In genomic region chr1:169459071-169459782, GRCm38 (mm10) we compare ENCODE assay signal across 8 mouse cellular contexts.
DNase-seq lines count a peak whose midpoint lies in the region; ATAC-seq and TF ChIP-seq lines count a peak whose summit lies in the region.

No protein-coding gene starts in this region.

- peak overlapping the region; percentile 44 for H3K4me2 ChIP-seq in forebrain, embryonic 16.5 days (ENCODE audit: low read length)
- H3K4me2 ChIP-seq in hindbrain, embryonic 14.5 days (replicated peaks) = 0 out of 2 replicates have a peak overlapping the region, but pooled peaks have one; percentile 27

- intact Hi-C loops in left cerebral cortex, postnatal 10 days (cut with DNase I) = loop anchor here (2.0 to 10.0 kb wide), 3 partner anchors 1034 to 1516 kb away; no protein-coding TSS in a partner anchor

- ATAC-seq in forebrain, embryonic 16.5 days = peak; percentile 49
- peak; percentile 40 for ATAC-seq in hindbrain, embryonic 14.5 days (ENCODE audit: low FRiP score)
- ATAC-seq in megakaryocyte-erythroid progenitor cell, adult 5-6 weeks (replicated peaks; ENCODE audit: low FRiP score, low TSS enrichment, poor library complexity, severe bottlenecking) = peak; percentile 84

- no peaks in the 10 kb centered on the region for H3K9me3 ChIP-seq in forebrain, embryonic 16.5 days (ENCODE audit: control insufficient read depth, low read length)
- no peaks in the 10 kb centered on the region for H3K9me3 ChIP-seq in hindbrain, embryonic 14.5 days (ENCODE audit: control insufficient read depth, low read length)

- DNase-seq in layer of hippocampus, adult 11-12 months (ENCODE audit: low spot score) = peak; percentile 44
- DNase-seq in layer of hippocampus, adult 9-10 months (ENCODE audit: low spot score) = no peak
- peak; percentile 9 for DNase-seq in cerebellum, adult 11-12 months
- DNase-seq in hindbrain, embryonic 14.5 days (ENCODE audit: low spot score) = peak; percentile 91
- DNase-seq in left cerebral cortex, postnatal 10 days (ENCODE audit: extremely low spot score in 1 of 2, low spot score in 2 of 2) = peak; percentile 61 to 67

- no peak overlapping the region for H3K27ac ChIP-seq in forebrain, embryonic 16.5 days (ENCODE audit: low read length)
- H3K27ac ChIP-seq in hindbrain, embryonic 14.5 days = no peak overlapping the region
- no peak overlapping the region for H3K27ac ChIP-seq in small intestine, adult 2 months (ENCODE audit: insufficient read depth, low read depth, low read length)

- no peak for TF ChIP-seq POLR2A in small intestine, adult 2 months (IDR thresholded peaks at IDR 0.05; ENCODE audit: low read depth, low read length)

- no peaks in the 10 kb centered on the region for H3K27me3 ChIP-seq in forebrain, embryonic 16.5 days (replicated peaks; ENCODE audit: control insufficient read depth, insufficient read depth, low read length)
- H3K27me3 ChIP-seq in hindbrain, embryonic 14.5 days (ENCODE audit: control insufficient read depth, insufficient read depth, low read length) = no peaks in the 10 kb centered on the region
- no peaks in the 10 kb centered on the region for H3K27me3 ChIP-seq in small intestine, adult 2 months (ENCODE audit: control insufficient read depth, insufficient read depth, low read length)

- peak overlapping the region; percentile 22; the same call in 1 of the 2 replicates for H3K4me3 ChIP-seq in forebrain, embryonic 16.5 days (replicated peaks; ENCODE audit: low read length)
- no peak overlapping the region for H3K4me3 ChIP-seq in hindbrain, embryonic 14.5 days (replicated peaks; ENCODE audit: low read length)
- no peak overlapping the region for H3K4me3 ChIP-seq in small intestine, adult 2 months (ENCODE audit: low read depth, low read length)

- 12% methylated on average over 11 of the region's 11 CpGs for whole genome bisulfite sequencing in forebrain, embryonic 16.5 days
- WGBS in hindbrain, embryonic 14.5 days = 10% methylated on average over 11 of the region's 11 CpGs
- 26% methylated on average over 11 of the region's 11 CpGs for WGBS in small intestine, adult 2 months

- no peaks in the 10 kb centered on the region for H3K36me3 ChIP-seq in forebrain, embryonic 16.5 days (ENCODE audit: control insufficient read depth, insufficient read depth)
- no peaks in the 10 kb centered on the region for H3K36me3 ChIP-seq in hindbrain, embryonic 14.5 days (replicated peaks; ENCODE audit: control insufficient read depth, insufficient read depth)
- no peaks in the 10 kb centered on the region for H3K36me3 ChIP-seq in small intestine, adult 2 months (ENCODE audit: control insufficient read depth, insufficient read depth, low read length)

- H3K9ac ChIP-seq in forebrain, embryonic 16.5 days (replicated peaks; ENCODE audit: low read depth, low read length) = peak overlapping the region; percentile 49; the same call in 1 of the 2 replicates
- H3K9ac ChIP-seq in hindbrain, embryonic 14.5 days = no peak overlapping the region

- H3K4me1 ChIP-seq in forebrain, embryonic 16.5 days (replicated peaks; ENCODE audit: control insufficient read depth, insufficient read depth, low read length) = peaks cover 15% of the 10 kb centered on the region
- no peaks in the 10 kb centered on the region for H3K4me1 ChIP-seq in hindbrain, embryonic 14.5 days (replicated peaks; ENCODE audit: control insufficient read depth, insufficient read depth, low read length)
- H3K4me1 ChIP-seq in small intestine, adult 2 months (ENCODE audit: control insufficient read depth, insufficient read depth, insufficient read length, low read length) = no peaks in the 10 kb centered on the region

- TF ChIP-seq CTCF in small intestine, adult 2 months (IDR thresholded peaks at IDR 0.05; ENCODE audit: extremely low read depth, insufficient read length, insufficient replicate concordance, low read depth, low read length) = peak; percentile 56; the same call in 1 of the 2 replicates
